ENCODE assay signal across 7 mouse cellular contexts in the genomic region with DNA sequence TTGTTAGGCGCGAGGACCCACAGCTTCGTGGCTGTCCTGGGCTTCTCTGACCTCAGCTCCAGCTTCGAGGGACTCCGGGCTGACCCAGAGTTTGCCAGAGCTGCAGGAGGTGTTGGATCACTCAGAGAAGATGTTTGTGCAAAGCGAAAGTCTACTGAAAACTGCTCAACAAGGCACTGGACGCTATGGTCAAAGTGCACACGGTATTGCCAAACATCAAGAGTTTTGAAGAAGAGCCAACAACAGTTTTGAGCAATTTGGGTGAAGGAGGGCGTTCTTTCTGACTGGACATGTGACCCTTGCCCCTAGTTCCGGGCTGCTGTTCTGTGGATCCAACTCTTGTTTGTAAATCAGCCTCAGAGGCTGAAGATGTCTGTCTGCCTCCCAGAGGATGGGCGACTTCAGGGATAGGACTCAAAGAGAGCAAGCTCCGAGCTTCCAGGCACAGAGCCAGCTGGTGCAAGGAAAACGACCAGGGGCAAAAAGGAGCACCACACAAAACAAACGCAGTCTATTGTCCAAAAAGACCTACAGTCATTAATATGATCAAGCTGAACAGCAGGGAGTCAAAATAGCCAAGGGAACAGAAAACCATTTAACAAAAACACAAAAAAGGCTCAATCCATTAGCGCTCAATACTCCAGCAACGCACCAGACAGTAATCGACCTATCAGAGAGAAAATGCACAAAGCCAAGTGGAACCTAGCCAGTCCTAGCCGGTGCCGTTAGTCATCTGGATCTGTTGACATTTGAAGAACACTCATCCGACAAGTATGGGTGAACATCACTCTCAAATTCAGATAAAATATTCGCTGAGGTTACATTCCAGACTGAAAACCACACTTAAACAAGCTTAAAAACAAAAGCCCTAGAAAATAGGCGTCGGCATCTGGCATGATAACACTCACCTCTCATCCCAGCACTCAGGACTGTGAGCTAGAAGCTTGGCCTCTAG. TPM values are rescaled to one million over a fixed set of nuclear protein-coding genes. Genes with fewer than 3 reads are reported as not detected.
DNase-seq lines count a peak whose midpoint lies in the region; ATAC-seq and TF ChIP-seq lines count a peak whose summit lies in the region.

No protein-coding gene starts in this region.

- no peak for TF ChIP-seq EP300 in heart, adult 2 months (IDR thresholded peaks at IDR 0.05; ENCODE audit: insufficient read depth, low read depth, low read length)

- no peaks in the 10 kb centered on the region for H3K27me3 ChIP-seq in neural tube, embryonic 11.5 days (ENCODE audit: control insufficient read depth, insufficient read depth, low read length)
- no peaks in the 10 kb centered on the region for H3K27me3 ChIP-seq in heart, adult 2 months (ENCODE audit: control insufficient read depth, insufficient read depth, low read length)
- no peaks in the 10 kb centered on the region for H3K27me3 ChIP-seq in neural tube, embryonic 12.5 days (replicated peaks)

- H3K4me3 ChIP-seq in neural tube, embryonic 11.5 days (ENCODE audit: low read depth, low read length) = no peak overlapping the region
- H3K4me3 ChIP-seq in heart, adult 2 months = peak overlapping the region; percentile 14; the same call in 1 of the 2 replicates
- H3K4me3 ChIP-seq in neural tube, embryonic 12.5 days = no peak overlapping the region

- no peak overlapping the region for H3K4me2 ChIP-seq in neural tube, embryonic 11.5 days (ENCODE audit: low read depth)
- H3K4me2 ChIP-seq in neural tube, embryonic 12.5 days (replicated peaks) = peak overlapping the region; percentile 22

- intact Hi-C loops in heart, adult 2 months (cut with DNase I) = loop anchor here (2.0 kb wide), 1 partner anchor 213 kb away; no protein-coding TSS in a partner anchor

- no peaks in the 10 kb centered on the region for H3K4me1 ChIP-seq in neural tube, embryonic 11.5 days (ENCODE audit: control insufficient read depth, insufficient read depth, low read length)
- H3K4me1 ChIP-seq in heart, adult 2 months (ENCODE audit: control insufficient read depth, insufficient read depth, low read length) = peaks cover 1% of the 10 kb centered on the region
- H3K4me1 ChIP-seq in neural tube, embryonic 12.5 days = peaks cover 11% of the 10 kb centered on the region; the same call in 1 of the 2 replicates

- DNase-seq in neural tube, embryonic 11.5 days (ENCODE audit: low spot score) = peak; percentile 32
- no peak for DNase-seq in neural tube, embryonic 10.5 days (ENCODE audit: extremely low spot score, low spot score)
- peak; percentile 88 for DNase-seq in adrenal gland, postnatal 14 days
- DNase-seq in heart, adult 2 months = peak; percentile 37 to 53
- peak; percentile 70 to 88 for DNase-seq in kidney, postnatal 25 days
- no peak for DNase-seq in T-cell, adult 2 months (ENCODE audit: low spot score)

- no peaks in the 10 kb centered on the region; the same call in 1 of the 2 replicates for H3K36me3 ChIP-seq in neural tube, embryonic 11.5 days (ENCODE audit: control insufficient read depth, insufficient read depth, low read length)
- H3K36me3 ChIP-seq in heart, adult 2 months (ENCODE audit: control insufficient read depth, insufficient read depth, low read length) = no peaks in the 10 kb centered on the region
- H3K36me3 ChIP-seq in neural tube, embryonic 12.5 days = peaks cover 5% of the 10 kb centered on the region; the same call in 1 of the 2 replicates

- WGBS in neural tube, embryonic 11.5 days = 67% methylated on average over 23 of the region's 23 CpGs
- WGBS in heart, adult 2 months = 42% methylated on average over 23 of the region's 23 CpGs
- 55% methylated on average over 23 of the region's 23 CpGs for WGBS in neural tube, embryonic 12.5 days

- H3K27ac ChIP-seq in neural tube, embryonic 11.5 days (ENCODE audit: low read depth, low read length) = no peak overlapping the region
- no peak overlapping the region for H3K27ac ChIP-seq in heart, adult 2 months
- no peak overlapping the region for H3K27ac ChIP-seq in neural tube, embryonic 12.5 days

- TF ChIP-seq POLR2A in heart, adult 2 months (IDR thresholded peaks at IDR 0.05; ENCODE audit: insufficient read depth, low read depth, low read length) = no peak

- no peak for TF ChIP-seq CTCF in heart, adult 2 months (IDR thresholded peaks at IDR 0.05)

- H3K9me3 ChIP-seq in neural tube, embryonic 11.5 days (ENCODE audit: control insufficient read depth, low read length) = no peaks in the 10 kb centered on the region
- H3K9me3 ChIP-seq in neural tube, embryonic 12.5 days = no peaks in the 10 kb centered on the region

- peak; percentile 46; the same call in 1 of the 2 replicates for ATAC-seq in neural tube, embryonic 11.5 days (ENCODE audit: insufficient read depth, low FRiP score, low TSS enrichment)
- ATAC-seq in neural tube, embryonic 12.5 days (ENCODE audit: low FRiP score, low read depth) = 0 out of 2 replicates have a peak, but pooled peaks have one; percentile 39

- H3K9ac ChIP-seq in neural tube, embryonic 11.5 days (ENCODE audit: low read length) = no peak overlapping the region
- H3K9ac ChIP-seq in heart, adult 2 months (ENCODE audit: low read depth, low read length) = no peak overlapping the region
- H3K9ac ChIP-seq in neural tube, embryonic 12.5 days = no peak overlapping the region

- H3K79me2 ChIP-seq in heart, adult 2 months (replicated peaks; ENCODE audit: control insufficient read depth, insufficient read depth, low read length) = no peaks in the 10 kb centered on the region

RNA-seq across cellular contexts. Expression of a gene that starts 55.8 kb away (rescaled TPM):
- polyA plus RNA-seq in neural tube, embryonic 11.5 days (2014; fragmentation: Nextera tagmentation; extraction: Ambion mirVana) = 2.8 and 4.3 TPM in 2 replicates
- 15.4 and 19.3 TPM in 2 replicates for total RNA-seq in adrenal gland, postnatal 14 days (2021)
- 10 to 100 TPM; 78.9 to 96.9 TPM for total RNA-seq in heart, adult 2 months (2021)
- 35.6 and 53.9 TPM in 2 replicates for polyA plus RNA-seq in heart, adult 2 months (2012; rRNA removed)
- polyA plus RNA-seq in neural tube, embryonic 12.5 days (2016; fragmentation: Nextera tagmentation; extraction: Ambion mirVana) = 7.7 and 8.5 TPM in 2 replicates

RNA-seq across cellular contexts. Expression of a gene that starts 56.9 kb away (rescaled TPM):
- 141 and 142 TPM in 2 replicates for polyA plus RNA-seq in neural tube, embryonic 11.5 days (2014; fragmentation: Nextera tagmentation; extraction: Ambion mirVana)
- total RNA-seq in adrenal gland, postnatal 14 days (2021) = 143 TPM in 2 replicates
- total RNA-seq in heart, adult 2 months (2021) = 10 to 100 TPM; 79.7 to 84.8 TPM
- polyA plus RNA-seq in heart, adult 2 months (2012; rRNA removed) = 32.6 and 57.7 TPM in 2 replicates
- polyA plus RNA-seq in neural tube, embryonic 12.5 days (2016; fragmentation: Nextera tagmentation; extraction: Ambion mirVana) = 151 and 160 TPM in 2 replicates

Comparison
In these comparisons a context has a peak if more than half of its experiments do, and no peak if none do; other contexts are left out.
1. DNase-seq: peak in neural tube, embryonic 11.5 days (single experiment), adrenal gland, postnatal 14 days (single experiment), heart, adult 2 months (2 of 2) and kidney, postnatal 25 days (2 of 2); none in neural tube, embryonic 10.5 days (single experiment) and T-cell, adult 2 months (single experiment).